Mouse (Mus musculus): ENCODE measurements around the gene Mtus2. TPM values are rescaled to one million over a fixed set of nuclear protein-coding genes. Genes with fewer than 3 reads are reported as not detected.

Gene Mtus2
- polyA plus RNA-seq, 1 experiment from 2014 or later, result 27.7 TPM

- DNase-seq (ENCODE audit: low spot score), result no peak
- Histone ChIP-seq H3K36me3 (ENCODE audit: control insufficient read depth, insufficient read depth, low read length) (no peaks in the 10 kb centered on the region), H3K4me2 (ENCODE audit: low read length) (no peak overlapping the region), H3K27me3 (replicated peaks; ENCODE audit: control insufficient read depth, insufficient read depth, low read length) (no peaks in the 10 kb centered on the region), H3K9me3 (ENCODE audit: control insufficient read depth, low read length) (no peaks in the 10 kb centered on the region), H3K9ac (ENCODE audit: low read length) (no peak overlapping the region), H3K4me1 (replicated peaks; ENCODE audit: control insufficient read depth, insufficient read depth, low read length) (no peaks in the 10 kb centered on the region), H3K27ac (ENCODE audit: low read depth) (no peak overlapping the region), H3K4me3 (ENCODE audit: low read depth, low read length) (no peak overlapping the region)
- ATAC-seq (replicated peaks; ENCODE audit: low FRiP score, low TSS enrichment, low read depth), result no peak
- WGBS, result 82% methylated on average over 5 of the region's 5 CpGs
Measured at GRCm38 (mm10) chr5:148012156-148012555, 55.0 kb downstream of the Mtus2 start.

GRCm38 (mm10) chr5:148014133-148014854, 57.2 kb downstream of the Mtus2 start:
- Histone ChIP-seq H3K9ac (ENCODE audit: low read length) (no peak overlapping the region), H3K4me1 (replicated peaks; ENCODE audit: control insufficient read depth, insufficient read depth, low read length) (no peaks in the 10 kb centered on the region), H3K4me3 (ENCODE audit: low read depth, low read length) (no peak overlapping the region), H3K36me3 (ENCODE audit: control insufficient read depth, insufficient read depth, low read length) (no peaks in the 10 kb centered on the region), H3K4me2 (ENCODE audit: low read length) (no peak overlapping the region), H3K9me3 (ENCODE audit: control insufficient read depth, low read length) (no peaks in the 10 kb centered on the region), H3K27ac (ENCODE audit: low read depth) (no peak overlapping the region), H3K27me3 (replicated peaks; ENCODE audit: control insufficient read depth, insufficient read depth, low read length) (no peaks in the 10 kb centered on the region)
- 59% methylated on average over 6 of the region's 6 CpGs for WGBS
- DNase-seq (ENCODE audit: low spot score) (peak; percentile 55), ATAC-seq (replicated peaks; ENCODE audit: low FRiP score, low TSS enrichment, low read depth) (peak; percentile 94)

GRCm38 (mm10) chr5:148015383-148015782, 58.3 kb downstream of the Mtus2 start:
- no peaks in the 10 kb centered on the region for H3K27me3 ChIP-seq (replicated peaks; ENCODE audit: control insufficient read depth, insufficient read depth, low read length)
- ATAC-seq (replicated peaks; ENCODE audit: low FRiP score, low TSS enrichment, low read depth) (no peak), DNase-seq (ENCODE audit: low spot score) (no peak)
- 66% methylated on average over 8 of the region's 8 CpGs for WGBS
- no peak overlapping the region for H3K4me2 ChIP-seq (ENCODE audit: low read length)
- no peak overlapping the region for H3K4me3 ChIP-seq (ENCODE audit: low read depth, low read length)
- H3K27ac ChIP-seq (ENCODE audit: low read depth), result no peak overlapping the region
- no peaks in the 10 kb centered on the region for H3K4me1 ChIP-seq (replicated peaks; ENCODE audit: control insufficient read depth, insufficient read depth, low read length)
- H3K9me3 ChIP-seq (ENCODE audit: control insufficient read depth, low read length), result no peaks in the 10 kb centered on the region
- no peaks in the 10 kb centered on the region for H3K36me3 ChIP-seq (ENCODE audit: control insufficient read depth, insufficient read depth, low read length)
- H3K9ac ChIP-seq (ENCODE audit: low read length), result no peak overlapping the region

GRCm38 (mm10) chr5:148017371-148017770, 60.3 kb downstream of the Mtus2 start:
- WGBS, result 96% methylated on average over 11 of the region's 11 CpGs
- Histone ChIP-seq H3K9me3 (ENCODE audit: control insufficient read depth, low read length) (no peaks in the 10 kb centered on the region), H3K27me3 (replicated peaks; ENCODE audit: control insufficient read depth, insufficient read depth, low read length) (no peaks in the 10 kb centered on the region), H3K4me3 (ENCODE audit: low read depth, low read length) (no peak overlapping the region), H3K4me1 (replicated peaks; ENCODE audit: control insufficient read depth, insufficient read depth, low read length) (no peaks in the 10 kb centered on the region), H3K27ac (ENCODE audit: low read depth) (no peak overlapping the region), H3K4me2 (ENCODE audit: low read length) (no peak overlapping the region), H3K9ac (ENCODE audit: low read length) (no peak overlapping the region), H3K36me3 (ENCODE audit: control insufficient read depth, insufficient read depth, low read length) (no peaks in the 10 kb centered on the region)
- ATAC-seq (replicated peaks; ENCODE audit: low FRiP score, low TSS enrichment, low read depth), result no peak
- DNase-seq (ENCODE audit: low spot score), result no peak

GRCm38 (mm10) chr5:148022784-148023183, 65.7 kb downstream of the Mtus2 start:
- H3K27ac ChIP-seq (ENCODE audit: low read depth), result no peak overlapping the region
- WGBS, result 60% methylated on average over 4 of the region's 4 CpGs
- H3K4me2 ChIP-seq (ENCODE audit: low read length), result no peak overlapping the region; the same call in 1 of the 2 replicates
- H3K4me1 ChIP-seq (replicated peaks; ENCODE audit: control insufficient read depth, insufficient read depth, low read length), result 0 out of 2 replicates have a peak, but pooled peaks cover 9% of the 10 kb centered on the region
- no peaks in the 10 kb centered on the region for H3K9me3 ChIP-seq (ENCODE audit: control insufficient read depth, low read length)
- no peaks in the 10 kb centered on the region for H3K36me3 ChIP-seq (ENCODE audit: control insufficient read depth, insufficient read depth, low read length)
- ATAC-seq (replicated peaks; ENCODE audit: low FRiP score, low TSS enrichment, low read depth) (no peak), DNase-seq (ENCODE audit: low spot score) (no peak)
- H3K9ac ChIP-seq (ENCODE audit: low read length), result no peak overlapping the region
- no peaks in the 10 kb centered on the region for H3K27me3 ChIP-seq (replicated peaks; ENCODE audit: control insufficient read depth, insufficient read depth, low read length)
- no peak overlapping the region for H3K4me3 ChIP-seq (ENCODE audit: low read depth, low read length)

- WGBS, result 57% methylated on average over 26 of the region's 26 CpGs
Measured at GRCm38 (mm10) chr5:148026401-148027349, 69.6 kb downstream of the Mtus2 start.

GRCm38 (mm10) chr5:148027985-148028384, 70.9 kb downstream of the Mtus2 start:
- WGBS, result 77% methylated on average over 13 of the region's 13 CpGs
- no peak overlapping the region for H3K27ac ChIP-seq (ENCODE audit: low read depth)
- DNase-seq (ENCODE audit: low spot score) (no peak), ATAC-seq (replicated peaks; ENCODE audit: low FRiP score, low TSS enrichment, low read depth) (no peak)
- no peaks in the 10 kb centered on the region for H3K27me3 ChIP-seq (replicated peaks; ENCODE audit: control insufficient read depth, insufficient read depth, low read length)
- 0 out of 2 replicates have a peak, but pooled peaks cover 8% of the 10 kb centered on the region for H3K4me1 ChIP-seq (replicated peaks; ENCODE audit: control insufficient read depth, insufficient read depth, low read length)
- H3K4me3 ChIP-seq (ENCODE audit: low read depth, low read length), result no peak overlapping the region
- no peak overlapping the region for H3K4me2 ChIP-seq (ENCODE audit: low read length)
- H3K9me3 ChIP-seq (ENCODE audit: control insufficient read depth, low read length), result no peaks in the 10 kb centered on the region
- H3K36me3 ChIP-seq (ENCODE audit: control insufficient read depth, insufficient read depth, low read length), result no peaks in the 10 kb centered on the region
- no peak overlapping the region for H3K9ac ChIP-seq (ENCODE audit: low read length)

More at GRCm38 (mm10) chr5:148026401-148027349, 69.6 kb downstream of the Mtus2 start:
- DNase-seq (ENCODE audit: low spot score) (peak; percentile 58), ATAC-seq (replicated peaks; ENCODE audit: low FRiP score, low TSS enrichment, low read depth) (peak; percentile 50; the same call in 1 of the 2 replicates)
- Histone ChIP-seq H3K4me2 (ENCODE audit: low read length) (peak overlapping the region; percentile 16; the same call in 1 of the 2 replicates), H3K9ac (ENCODE audit: low read length) (no peak overlapping the region), H3K27me3 (replicated peaks; ENCODE audit: control insufficient read depth, insufficient read depth, low read length) (no peaks in the 10 kb centered on the region), H3K27ac (ENCODE audit: low read depth) (no peak overlapping the region), H3K4me3 (ENCODE audit: low read depth, low read length) (no peak overlapping the region), H3K36me3 (ENCODE audit: control insufficient read depth, insufficient read depth, low read length) (no peaks in the 10 kb centered on the region), H3K4me1 (replicated peaks; ENCODE audit: control insufficient read depth, insufficient read depth, low read length) (0 out of 2 replicates have a peak, but pooled peaks cover 9% of the 10 kb centered on the region), H3K9me3 (ENCODE audit: control insufficient read depth, low read length) (no peaks in the 10 kb centered on the region)

GRCm38 (mm10) chr5:148041661-148042060, 84.5 kb downstream of the Mtus2 start:
- ATAC-seq (replicated peaks; ENCODE audit: low FRiP score, low TSS enrichment, low read depth) (no peak), DNase-seq (ENCODE audit: low spot score) (no peak)
- Histone ChIP-seq H3K9me3 (ENCODE audit: control insufficient read depth, low read length) (peaks cover 4% of the 10 kb centered on the region; the same call in 1 of the 2 replicates), H3K27me3 (replicated peaks; ENCODE audit: control insufficient read depth, insufficient read depth, low read length) (no peaks in the 10 kb centered on the region), H3K4me3 (ENCODE audit: low read depth, low read length) (no peak overlapping the region), H3K4me1 (replicated peaks; ENCODE audit: control insufficient read depth, insufficient read depth, low read length) (no peaks in the 10 kb centered on the region), H3K27ac (ENCODE audit: low read depth) (no peak overlapping the region), H3K36me3 (ENCODE audit: control insufficient read depth, insufficient read depth, low read length) (no peaks in the 10 kb centered on the region), H3K4me2 (ENCODE audit: low read length) (no peak overlapping the region), H3K9ac (ENCODE audit: low read length) (no peak overlapping the region)
- 93% methylated on average over 7 of the region's 7 CpGs for WGBS

Data from intestine, embryonic 14.5 days (tissue).